Mouse (Mus musculus) lung, embryonic 14.5 days (tissue): Measurements from ENCODE around the gene Chaf1a. TPM values are rescaled to one million over a fixed set of nuclear protein-coding genes. Genes with fewer than 3 reads are reported as not detected.
"Not testable (repeated sequence)": the region's sequence is repeated elsewhere in the genome, so short reads cannot be mapped to it uniquely, and the experiment has no call there.

Experiments used
- ATAC-seq: fragments of 200-750 bp; cut with Nextera tagmentation; 2 replicates; pipeline ENCODE4 v1.8.0; 2017; ENCODE audit warnings: mild to moderate bottlenecking, moderate TSS enrichment, moderate library complexity; ENCODE audit not compliant: insufficient read depth
- DNase-seq: peaks from one replicate; pipeline ENCODE4 v3.0.0-alpha.2; 2015
- H3K27ac ChIP-seq: fragments of 300-500 bp; sonication (generic); 2 replicates; pipeline ENCODE4 v1.5.1; 2014; ENCODE audit warnings: low read depth, mild to moderate bottlenecking, moderate library complexity
- H3K27me3 ChIP-seq: fragments of 300-500 bp; sonication (generic); 2 replicates; pipeline ENCODE4 v1.6.1; 2014; ENCODE audit warnings: low read length, control low read depth; ENCODE audit not compliant: insufficient read depth
- H3K36me3 ChIP-seq: fragments of 300-500 bp; sonication (generic); 2 replicates; pipeline ENCODE4 v1.6.1; 2014; ENCODE audit warnings: control low read depth; ENCODE audit not compliant: insufficient read depth
- H3K4me1 ChIP-seq: fragments of 300-500 bp; sonication (generic); 2 replicates; pipeline ENCODE4 v1.6.1; 2014; ENCODE audit warnings: antibody characterized with exemption, control low read depth; ENCODE audit not compliant: insufficient read depth
- H3K4me2 ChIP-seq: fragments of 300-500 bp; sonication (generic); 2 replicates; pipeline ENCODE4 v1.6.1; 2014; ENCODE audit warnings: mild to moderate bottlenecking
- H3K4me3 ChIP-seq: fragments of 300-500 bp; sonication (generic); 2 replicates; pipeline ENCODE4 v1.5.1; 2014; ENCODE audit warnings: low read depth, low read length
- H3K9ac ChIP-seq: fragments of 300-500 bp; sonication (generic); 2 replicates; pipeline ENCODE4 v1.6.1; 2014
- H3K9me3 ChIP-seq: fragments of 300-500 bp; sonication (generic); 2 replicates; pipeline ENCODE4 v1.6.1; 2016; ENCODE audit warnings: low read depth, low read length, control low read depth
- CTCF ChIP-seq: IDR thresholded peaks from 2 replicates; pipeline ENCODE4 v1.5.1; 2016; ENCODE audit warnings: antibody characterized with exemption, low read depth
- WGBS: fragments of 180-500 bp; shearing (Covaris S2); extraction: QIAGEN DNeasy Blood & Tissue Kit; methylation state at CpG from one replicate; pipeline ENCODE4 v1.1.7; 2014; 5-methylcytosine and 5-hydroxymethylcytosine counted together
- polyA plus RNA-seq: library from polyadenylated mRNA; unstranded; fragments of >200 nt; fragmentation: Nextera tagmentation; extraction: Ambion mirVana; gene quantifications from 2 replicates; pipeline ENCODE4 v1.2.1, GENCODE M21; 2014

Chaf1a gene
- polyA plus RNA-seq, 1 experiment from 2014 or later: 30.4 TPM

GRCm38 (mm10) chr17:56098180-56098579, 57.9 kb downstream of the Chaf1a start:
- Histone ChIP-seq H3K27me3 (no peaks in the 10 kb centered on the region), H3K9ac (no peak overlapping the region), H3K27ac (no peak overlapping the region), H3K4me1 (no peaks in the 10 kb centered on the region), H3K9me3 (no peaks in the 10 kb centered on the region), H3K4me2 (no peak overlapping the region), H3K4me3 (no peak overlapping the region), H3K36me3 (peaks cover 93% of the 10 kb centered on the region)
- no peak for DNase-seq
- 91% methylated on average over 8 of the region's 8 CpGs for WGBS
- ATAC-seq: no peak
- no peak for TF ChIP-seq CTCF

- WGBS: 92% methylated on average over 15 of the region's 15 CpGs
- ATAC-seq: no peak
These were observed 58.7 kb downstream of the Chaf1a start for GRCm38 (mm10) chr17:56098711-56099572.

GRCm38 (mm10) chr17:56100811-56101210, 60.6 kb downstream of the Chaf1a start:
- no peaks in the 10 kb centered on the region for H3K27me3 ChIP-seq
- WGBS: 95% methylated on average over 3 of the region's 3 CpGs
- no peak for TF ChIP-seq CTCF
- H3K27ac ChIP-seq: no peak overlapping the region
- H3K4me2 ChIP-seq: no peak overlapping the region
- H3K4me3 ChIP-seq: no peak overlapping the region
- DNase-seq (no peak), ATAC-seq (no peak)
- no peaks in the 10 kb centered on the region for H3K9me3 ChIP-seq
- H3K36me3 ChIP-seq: peaks cover 79% of the 10 kb centered on the region
- no peak overlapping the region for H3K9ac ChIP-seq
- no peaks in the 10 kb centered on the region for H3K4me1 ChIP-seq

More at GRCm38 (mm10) chr17:56098711-56099572, 58.7 kb downstream of the Chaf1a start:
- no peak overlapping the region for H3K4me2 ChIP-seq
- peak; percentile 26 for TF ChIP-seq CTCF
- H3K9ac ChIP-seq: no peak overlapping the region
- no peak overlapping the region for H3K4me3 ChIP-seq
- H3K27me3 ChIP-seq: no peaks in the 10 kb centered on the region
- no peak for DNase-seq
- H3K9me3 ChIP-seq: no peaks in the 10 kb centered on the region
- H3K4me1 ChIP-seq: no peaks in the 10 kb centered on the region
- no peak overlapping the region for H3K27ac ChIP-seq
- peaks cover 94% of the 10 kb centered on the region for H3K36me3 ChIP-seq

DNA sequence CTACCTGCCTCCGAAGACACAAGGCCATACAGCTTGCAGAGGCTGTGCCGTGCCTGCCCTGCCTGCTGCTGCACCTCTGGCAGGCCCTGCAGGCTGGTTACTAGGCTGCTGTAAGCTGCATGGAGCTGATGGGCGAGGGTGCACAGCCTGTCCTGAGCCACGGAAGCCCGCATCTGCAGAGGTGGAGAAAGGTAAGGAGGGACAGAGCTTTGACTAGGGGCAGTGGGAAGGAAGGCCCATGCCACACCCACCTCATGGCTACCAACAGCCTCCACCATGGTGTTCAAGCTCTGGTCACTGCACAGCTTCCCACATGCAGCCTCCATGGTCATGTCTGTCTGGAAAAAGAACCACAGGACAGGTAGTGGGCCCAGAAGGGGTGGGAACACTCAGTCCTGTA, 61.9 kb downstream of the Chaf1a start:
- Histone ChIP-seq H3K4me2 (no peak overlapping the region), H3K4me3 (no peak overlapping the region), H3K27ac (no peak overlapping the region), H3K9ac (no peak overlapping the region), H3K27me3 (no peaks in the 10 kb centered on the region), H3K36me3 (peaks cover 66% of the 10 kb centered on the region), H3K9me3 (no peaks in the 10 kb centered on the region), H3K4me1 (no peaks in the 10 kb centered on the region)
- ATAC-seq: no peak
- 91% methylated on average over 5 of the region's 5 CpGs for WGBS
- no peak for DNase-seq
- no peak for TF ChIP-seq CTCF

- Histone ChIP-seq H3K27me3 (no peaks in the 10 kb centered on the region), H3K36me3 (peaks cover 58% of the 10 kb centered on the region), H3K4me2 (no peak overlapping the region), H3K4me3 (no peak overlapping the region), H3K9me3 (no peaks in the 10 kb centered on the region), H3K4me1 (no peaks in the 10 kb centered on the region), H3K9ac (no peak overlapping the region), H3K27ac (no peak overlapping the region)
- WGBS: 93% methylated on average over 9 of the region's 9 CpGs
- TF ChIP-seq CTCF: no peak
- DNase-seq (no peak), ATAC-seq (no peak)
These were observed 62.7 kb downstream of the Chaf1a start for GRCm38 (mm10) chr17:56102927-56103326.

DNA sequence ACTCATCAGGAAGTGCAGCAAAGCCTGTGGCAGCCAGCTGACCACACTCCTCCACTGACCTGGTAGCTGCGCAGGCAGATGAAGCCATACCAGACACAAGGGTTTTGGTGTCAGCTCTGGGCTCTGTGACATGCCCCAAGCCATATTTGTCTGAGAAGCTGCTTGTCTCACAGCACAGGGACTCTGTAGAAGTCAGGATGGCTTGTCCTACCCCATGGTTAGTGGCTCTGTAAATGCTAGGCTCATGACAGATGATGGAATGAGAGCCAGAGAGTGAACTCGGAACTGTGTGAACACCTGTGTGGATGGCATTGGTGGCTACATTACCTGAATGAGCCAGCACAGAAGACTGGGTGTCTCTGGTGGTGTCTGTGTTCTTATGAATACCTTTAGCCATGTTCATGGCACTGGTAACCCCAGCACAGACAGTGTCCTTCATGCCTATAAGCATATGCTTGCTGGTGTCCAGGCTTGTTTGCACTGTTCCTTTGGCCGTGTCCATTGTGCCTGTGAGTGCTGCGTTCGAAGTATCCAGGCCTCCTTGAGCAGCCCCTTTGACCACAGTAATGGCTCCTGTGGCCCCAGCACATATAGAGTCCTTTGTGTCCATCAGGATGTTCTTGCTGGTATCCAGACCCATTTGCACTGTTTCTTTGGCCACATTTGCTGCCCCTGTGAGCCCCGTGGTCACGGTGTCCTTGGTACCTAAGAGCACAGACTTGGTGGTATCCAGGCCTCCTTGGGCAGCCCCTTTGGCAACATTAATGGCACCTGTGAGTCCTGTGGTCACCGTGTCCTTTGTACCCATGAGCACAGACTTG, 63.4 kb downstream of the Chaf1a start:
- no peak for TF ChIP-seq CTCF
- H3K9me3 ChIP-seq: no peaks in the 10 kb centered on the region
- H3K4me3 ChIP-seq: no peak overlapping the region
- H3K9ac ChIP-seq: no peak overlapping the region
- no peaks in the 10 kb centered on the region for H3K4me1 ChIP-seq
- no peak overlapping the region for H3K27ac ChIP-seq
- H3K27me3 ChIP-seq: no peaks in the 10 kb centered on the region
- ATAC-seq (no peak), DNase-seq (no peak)
- H3K36me3 ChIP-seq: peaks cover 51% of the 10 kb centered on the region
- no peak overlapping the region for H3K4me2 ChIP-seq
- WGBS: 92% methylated on average over 8 of the region's 8 CpGs

DNA sequence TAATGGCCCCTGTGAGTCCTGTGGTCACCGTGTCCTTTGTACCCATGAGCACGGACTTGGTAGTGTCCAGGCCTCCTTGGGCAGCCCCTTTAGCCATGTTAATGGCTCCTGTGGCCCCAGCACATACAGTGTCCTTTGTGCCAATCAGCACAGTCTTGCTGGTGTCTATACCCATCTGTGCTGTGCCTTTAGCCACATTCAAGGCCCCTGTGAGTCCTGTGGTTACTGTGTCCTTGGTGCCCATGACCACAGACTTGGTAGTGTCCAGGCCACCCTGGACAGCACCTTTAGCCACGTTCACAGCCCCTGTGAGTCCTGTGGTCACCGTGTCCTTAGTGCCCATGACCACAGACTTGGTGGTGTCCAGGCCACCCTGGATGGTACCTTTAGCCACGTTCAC, 64.6 kb downstream of the Chaf1a start:
- peaks cover 40% of the 10 kb centered on the region for H3K36me3 ChIP-seq
- not testable (repeated sequence) for H3K4me2 ChIP-seq, ATAC-seq, H3K9me3 ChIP-seq, H3K4me3 ChIP-seq, DNase-seq, H3K27ac ChIP-seq, H3K9ac ChIP-seq, H3K4me1 ChIP-seq, H3K27me3 ChIP-seq
- WGBS: 88% methylated on average over 2 of the region's 5 CpGs

DNA sequence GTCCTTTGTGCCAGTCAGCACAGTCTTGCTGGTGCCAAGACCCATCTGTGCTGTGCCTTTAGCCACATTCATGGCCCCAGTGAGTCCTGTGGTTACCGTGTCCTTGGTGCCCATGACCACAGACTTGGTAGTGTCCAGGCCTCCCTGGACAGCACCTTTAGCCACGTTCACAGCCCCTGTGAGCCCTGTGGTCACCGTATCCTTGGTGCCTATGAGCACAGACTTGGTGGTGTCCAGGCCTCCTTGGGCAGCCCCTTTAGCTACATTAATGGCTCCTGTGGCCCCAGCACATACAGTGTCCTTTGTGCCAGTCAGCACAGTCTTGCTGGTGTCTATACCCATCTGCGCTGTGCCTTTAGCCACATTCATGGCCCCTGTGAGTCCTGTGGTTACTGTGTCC, 66.2 kb downstream of the Chaf1a start:
- 90% methylated on average over 4 of the region's 4 CpGs for WGBS
- H3K4me1 ChIP-seq, H3K9ac ChIP-seq: not testable (repeated sequence)

More for the DNA sequence above, 66.2 kb downstream of the Chaf1a start:
- not testable (repeated sequence) for H3K4me2 ChIP-seq, H3K4me3 ChIP-seq, H3K27ac ChIP-seq, DNase-seq, ATAC-seq, H3K27me3 ChIP-seq, H3K9me3 ChIP-seq
- peaks cover 24% of the 10 kb centered on the region for H3K36me3 ChIP-seq
